Mouse (Mus musculus) heart, postnatal 0 days (tissue): ENCODE data around the gene Gpr171.

Experiments
- CTCF ChIP-seq: IDR thresholded peaks from 2 replicates; pipeline ENCODE4 v1.5.1; 2016; ENCODE audit warnings: antibody characterized with exemption, control low read depth, low read depth
- EP300 ChIP-seq: IDR thresholded peaks from 2 replicates; pipeline ENCODE4 v1.6.1; 2016; ENCODE audit warnings: antibody characterized with exemption, low read depth

- no peak for TF ChIP-seq CTCF
- TF ChIP-seq EP300, result no peak
Measured at GRCm38 (mm10) chr3:59138946-59139468, 37.4 kb upstream of the Gpr171 start.
